Mouse (Mus musculus) kidney, adult 2 months (tissue): ENCODE data around the gene Cep85l.

Experiments used
- CTCF ChIP-seq: fragments of 200-500 bp; conservative IDR thresholded peaks from 2 replicates; pipeline ENCODE4 v1.5.1; 2011; ENCODE audit warnings: low read depth, mild to moderate bottlenecking, control low read depth, low read length, moderate library complexity, mixed read lengths; ENCODE audit not compliant: insufficient read depth, insufficient read length
- POLR2A ChIP-seq: fragments of 200-500 bp; IDR thresholded peaks from one replicate; pipeline ENCODE4 v1.6.1; 2011; ENCODE audit warnings: low read depth, low read length, control low read depth

- TF ChIP-seq CTCF = no peak
- TF ChIP-seq POLR2A = no peak
Observed at GRCm38 (mm10) chr10:53378296-53378695, 1.5 kb downstream of the Cep85l start.
